Mouse (Mus musculus) lung, embryonic 16.5 days (tissue): ENCODE measurements around the gene Phospho1. TPM values are rescaled to one million over a fixed set of nuclear protein-coding genes. Genes with fewer than 3 reads are reported as not detected.

Experiments
- ATAC-seq: fragments of 200-750 bp; cut with Nextera tagmentation; 2 replicates; pipeline ENCODE4 v1.8.0; 2017; ENCODE audit warnings: low read depth, mild to moderate bottlenecking, moderate library complexity
- H3K27ac ChIP-seq: fragments of 300-500 bp; sonication (generic); 2 replicates; pipeline ENCODE4 v1.5.1; 2014; ENCODE audit warnings: mild to moderate bottlenecking, control low read depth, low read length
- H3K27me3 ChIP-seq: fragments of 300-500 bp; sonication (generic); 2 replicates; pipeline ENCODE4 v1.6.1; 2014; ENCODE audit warnings: low read depth, low read length, mixed read lengths; ENCODE audit not compliant: control insufficient read depth, insufficient read depth
- H3K36me3 ChIP-seq: fragments of 300-500 bp; sonication (generic); 2 replicates; pipeline ENCODE4 v1.6.1; 2014; ENCODE audit warnings: low read length; ENCODE audit not compliant: control insufficient read depth, insufficient read depth
- H3K4me1 ChIP-seq: fragments of 300-500 bp; sonication (generic); replicated peaks from 2 replicates; pipeline ENCODE4 v1.6.1; 2014; ENCODE audit warnings: low read length, mixed read lengths; ENCODE audit not compliant: control insufficient read depth, insufficient read depth
- H3K4me2 ChIP-seq: fragments of 300-500 bp; sonication (generic); 2 replicates; pipeline ENCODE4 v1.6.1; 2014; ENCODE audit warnings: low read depth, low read length, control low read depth
- H3K4me3 ChIP-seq: fragments of 300-500 bp; sonication (generic); 2 replicates; pipeline ENCODE4 v1.5.1; 2014; ENCODE audit warnings: mild to moderate bottlenecking, low read length, control low read depth
- H3K9ac ChIP-seq: fragments of 300-500 bp; sonication (generic); 2 replicates; pipeline ENCODE4 v1.6.1; 2014; ENCODE audit warnings: low read length, control low read depth
- H3K9me3 ChIP-seq: fragments of 300-500 bp; sonication (generic); 2 replicates; pipeline ENCODE4 v1.6.1; 2016; ENCODE audit warnings: low read length; ENCODE audit not compliant: control insufficient read depth
- WGBS: fragments of 180-500 bp; shearing (Covaris S2); extraction: QIAGEN DNeasy Blood & Tissue Kit; methylation state at CpG from one replicate; pipeline ENCODE4 v1.1.7; 2014; 5-methylcytosine and 5-hydroxymethylcytosine counted together
- polyA plus RNA-seq: library from polyadenylated mRNA; unstranded; fragments of >200 nt; fragmentation: Nextera tagmentation; extraction: Ambion mirVana; gene quantifications from 2 replicates; pipeline ENCODE4 v1.2.1, GENCODE M21; 2015

Gene Phospho1
- polyA plus RNA-seq, 1 experiment from 2014 or later = 1.7 TPM

DNA sequence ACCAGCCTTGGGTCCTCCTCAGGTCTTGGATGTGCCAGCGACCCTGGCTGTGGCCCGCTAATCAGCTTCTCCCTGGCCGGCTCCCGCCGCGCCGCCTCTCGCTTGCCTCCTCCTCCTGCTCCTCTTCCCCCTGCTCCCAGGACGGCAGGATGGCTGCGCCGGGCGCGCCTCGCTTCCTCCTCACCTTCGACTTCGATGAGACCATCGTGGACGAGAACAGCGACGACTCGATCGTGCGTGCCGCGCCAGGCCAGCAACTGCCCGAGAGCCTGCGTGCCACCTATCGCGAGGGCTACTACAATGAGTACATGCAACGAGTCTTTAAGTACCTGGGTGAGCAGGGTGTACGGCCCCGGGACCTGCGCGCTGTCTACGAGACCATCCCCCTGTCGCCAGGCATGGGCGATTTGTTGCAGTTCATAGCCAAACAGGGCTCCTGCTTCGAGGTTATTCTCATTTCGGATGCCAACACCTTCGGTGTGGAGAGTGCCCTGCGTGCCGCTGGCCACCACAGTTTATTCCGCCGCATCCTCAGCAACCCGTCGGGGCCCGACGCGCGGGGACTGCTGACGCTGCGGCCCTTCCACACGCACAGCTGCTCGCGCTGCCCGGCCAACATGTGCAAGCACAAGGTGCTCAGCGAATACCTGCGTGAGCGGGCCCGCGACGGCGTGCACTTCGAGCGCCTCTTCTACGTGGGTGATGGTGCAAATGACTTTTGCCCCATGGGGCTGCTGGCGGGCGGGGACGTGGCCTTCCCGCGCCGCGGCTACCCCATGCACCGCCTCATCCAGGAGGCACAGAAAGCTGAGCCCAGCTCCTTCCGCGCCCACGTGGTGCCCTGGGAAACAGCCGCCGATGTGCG, 6.3 kb downstream of the Phospho1 start:
- 3% methylated on average over 80 of the region's 80 CpGs for WGBS
- H3K4me1 ChIP-seq = peaks cover 32% of the 10 kb centered on the region
- ATAC-seq = no peak
- H3K27me3 ChIP-seq = peaks cover 75% of the 10 kb centered on the region
- H3K4me2 ChIP-seq = peak overlapping the region; percentile 46
- H3K9ac ChIP-seq = peak overlapping the region; percentile 40
- H3K4me3 ChIP-seq = peak overlapping the region; percentile 31
- no peaks in the 10 kb centered on the region for H3K36me3 ChIP-seq
- H3K9me3 ChIP-seq = no peaks in the 10 kb centered on the region
- no peak overlapping the region for H3K27ac ChIP-seq

DNA sequence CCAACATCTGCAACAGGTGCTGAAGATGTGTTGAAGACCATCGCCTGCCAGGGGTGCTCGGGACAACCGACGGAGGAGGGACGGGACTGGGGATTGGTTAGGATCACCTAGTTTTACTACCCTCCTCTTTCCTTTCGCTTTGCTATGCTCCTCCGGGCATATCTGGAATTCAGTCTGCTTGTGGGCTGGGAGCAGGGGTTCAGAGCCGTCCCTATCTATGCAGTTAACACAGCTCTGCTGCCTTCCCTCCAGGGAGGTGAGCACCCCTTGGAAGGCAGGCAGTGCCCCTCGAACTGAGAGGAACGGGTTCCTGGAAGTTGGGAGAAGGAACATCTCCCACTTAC, 6.9 kb downstream of the Phospho1 start:
- peaks cover 74% of the 10 kb centered on the region for H3K27me3 ChIP-seq
- peak overlapping the region; percentile 40 for H3K9ac ChIP-seq
- peak overlapping the region; percentile 46 for H3K4me2 ChIP-seq
- peak overlapping the region; percentile 31 for H3K4me3 ChIP-seq
- H3K27ac ChIP-seq = no peak overlapping the region
- H3K9me3 ChIP-seq = no peaks in the 10 kb centered on the region
- WGBS = 2% methylated on average over 10 of the region's 10 CpGs
- no peak for ATAC-seq
- H3K36me3 ChIP-seq = no peaks in the 10 kb centered on the region
- peaks cover 37% of the 10 kb centered on the region for H3K4me1 ChIP-seq

DNA sequence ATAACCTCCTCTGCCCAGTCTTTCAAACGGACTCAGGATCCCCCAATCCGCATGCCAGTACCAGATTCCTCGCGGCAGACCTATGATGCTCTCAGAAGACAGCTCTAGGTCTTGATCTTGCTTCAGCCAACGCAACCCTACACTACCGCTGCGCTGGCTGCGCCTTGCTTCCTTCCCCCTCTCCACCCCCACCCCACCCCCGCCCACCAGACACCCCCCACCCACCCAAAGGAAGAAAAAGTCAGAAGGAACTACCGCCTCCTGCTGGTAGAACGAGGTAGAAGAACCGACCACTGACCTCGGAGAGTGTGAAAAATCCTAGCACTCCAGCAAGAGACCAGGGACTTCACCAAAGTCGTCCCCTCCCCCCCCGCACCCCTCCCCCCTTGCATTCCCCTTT, 7.3 kb downstream of the Phospho1 start:
- Histone ChIP-seq H3K4me2 (peak overlapping the region; percentile 46; the same call in 1 of the 2 replicates), H3K4me1 (peaks cover 41% of the 10 kb centered on the region), H3K9ac (no peak overlapping the region), H3K9me3 (no peaks in the 10 kb centered on the region), H3K27me3 (peaks cover 70% of the 10 kb centered on the region), H3K27ac (no peak overlapping the region), H3K4me3 (peak overlapping the region; percentile 31), H3K36me3 (no peaks in the 10 kb centered on the region)
- WGBS = 3% methylated on average over 13 of the region's 15 CpGs
- ATAC-seq = no peak

DNA sequence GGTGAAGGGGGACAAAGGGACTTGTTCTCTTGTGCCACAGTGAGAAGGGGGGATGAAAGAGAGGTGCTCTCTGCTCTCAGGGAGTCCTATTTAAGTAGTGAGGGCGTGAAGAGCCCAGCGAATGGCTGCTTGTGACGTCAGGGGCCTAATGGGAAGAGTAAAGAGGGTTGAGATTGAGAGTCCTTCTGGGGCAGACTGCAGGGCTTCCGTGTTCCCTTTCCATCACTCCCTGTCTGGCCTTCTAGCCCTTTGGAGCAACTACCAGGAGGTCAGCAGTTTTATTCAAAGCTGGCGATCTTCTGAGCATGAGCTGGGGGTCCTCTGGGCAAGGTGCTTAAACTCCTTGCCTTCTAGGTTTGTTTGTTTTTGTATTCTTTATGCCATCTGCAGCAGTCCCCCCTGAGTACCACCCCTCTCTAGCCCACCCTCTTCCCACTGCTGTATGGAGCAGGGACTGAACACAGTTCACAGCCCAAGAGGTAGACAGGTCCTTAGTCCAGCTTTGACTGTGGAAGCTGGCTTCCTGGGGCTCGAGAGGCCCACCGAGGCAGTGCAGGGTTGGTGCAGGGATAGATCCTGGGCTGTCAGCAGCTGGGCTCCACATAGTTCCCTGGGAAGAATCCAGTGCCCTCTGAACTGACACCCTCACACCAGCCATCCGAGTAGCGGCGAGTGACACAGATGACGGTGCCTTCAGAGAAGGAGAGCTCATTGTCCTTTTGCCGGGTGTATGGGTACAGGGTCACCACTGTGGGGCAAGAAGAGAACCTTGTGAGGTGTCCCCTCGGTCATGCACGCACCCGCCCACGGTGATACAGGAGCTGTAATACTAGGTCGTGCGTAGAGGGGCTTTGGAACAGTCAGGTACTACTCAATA, 8.1 kb downstream of the Phospho1 start:
- H3K4me1 ChIP-seq = peaks cover 49% of the 10 kb centered on the region
- no peak for ATAC-seq
- peaks cover 64% of the 10 kb centered on the region for H3K27me3 ChIP-seq
- no peaks in the 10 kb centered on the region for H3K36me3 ChIP-seq
- H3K9ac ChIP-seq = no peak overlapping the region
- H3K4me3 ChIP-seq = no peak overlapping the region
- 53% methylated on average over 18 of the region's 18 CpGs for WGBS
- no peak overlapping the region for H3K27ac ChIP-seq
- H3K9me3 ChIP-seq = no peaks in the 10 kb centered on the region
- no peak overlapping the region for H3K4me2 ChIP-seq

DNA sequence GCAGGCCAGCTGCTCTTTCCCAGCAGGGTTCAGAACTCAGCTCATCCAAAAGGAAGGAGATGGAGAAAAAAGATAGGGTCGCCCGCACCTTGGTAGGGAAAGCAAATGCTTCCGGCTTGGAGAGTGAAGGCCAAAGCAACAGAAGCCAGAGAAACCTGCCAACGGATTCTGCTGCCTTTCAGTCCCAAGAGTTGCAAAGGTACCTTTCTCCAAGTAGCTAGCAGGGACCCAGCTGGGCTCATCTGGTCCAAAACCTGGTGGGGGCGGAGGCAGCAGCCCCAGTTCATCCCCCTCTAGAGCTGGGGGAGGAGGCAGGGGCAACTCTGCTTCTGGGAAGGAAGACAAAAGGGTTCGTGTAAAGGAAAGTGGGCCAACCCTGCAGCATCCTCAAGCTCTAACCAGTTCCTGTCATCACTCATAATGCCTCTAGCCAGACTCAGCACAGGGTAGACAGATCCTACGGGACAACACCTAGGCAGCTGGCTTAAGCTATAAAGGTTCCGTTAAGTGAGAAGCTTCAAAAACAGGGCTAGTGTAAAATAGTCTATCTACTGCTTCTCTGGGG, 8.8 kb downstream of the Phospho1 start:
- no peak overlapping the region for H3K9ac ChIP-seq
- no peaks in the 10 kb centered on the region for H3K36me3 ChIP-seq
- H3K27ac ChIP-seq = no peak overlapping the region
- no peaks in the 10 kb centered on the region for H3K9me3 ChIP-seq
- ATAC-seq = no peak
- H3K4me2 ChIP-seq = no peak overlapping the region; the same call in 1 of the 2 replicates
- WGBS = 29% methylated on average over 8 of the region's 8 CpGs
- peaks cover 52% of the 10 kb centered on the region for H3K4me1 ChIP-seq
- no peak overlapping the region for H3K4me3 ChIP-seq
- peaks cover 64% of the 10 kb centered on the region for H3K27me3 ChIP-seq

DNA sequence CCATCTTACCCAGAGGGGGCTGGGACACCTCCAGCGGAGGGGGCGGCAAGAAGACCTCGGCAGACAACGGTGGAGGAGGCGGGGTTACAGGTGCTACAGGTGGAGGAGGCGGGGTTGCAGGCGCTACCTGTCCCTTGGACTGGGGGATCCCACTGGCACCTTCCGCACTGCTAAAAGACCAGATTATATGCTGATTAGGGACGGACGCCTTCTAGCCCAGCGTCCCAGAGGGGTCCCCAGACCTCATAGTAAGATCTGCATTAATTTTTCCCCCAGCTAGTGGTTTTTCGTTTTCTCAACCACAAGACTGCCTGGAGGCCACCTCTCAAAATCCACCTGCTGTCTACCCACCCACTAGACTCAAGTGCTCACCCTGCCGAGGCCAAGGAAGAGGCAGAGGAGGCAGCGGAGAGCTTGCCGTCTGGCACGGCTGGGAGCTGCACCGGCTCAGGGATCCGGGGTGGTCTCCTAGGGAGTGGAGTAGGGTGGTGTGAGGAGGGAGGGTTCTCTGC, 9.4 kb downstream of the Phospho1 start:
- ATAC-seq = peak; percentile 9
- Histone ChIP-seq H3K4me3 (no peak overlapping the region), H3K9ac (0 out of 2 replicates have a peak overlapping the region, but pooled peaks have one; percentile 29), H3K9me3 (no peaks in the 10 kb centered on the region), H3K4me1 (peaks cover 54% of the 10 kb centered on the region), H3K36me3 (no peaks in the 10 kb centered on the region), H3K27ac (peak overlapping the region; percentile 32; the same call in 1 of the 2 replicates), H3K4me2 (peak overlapping the region; percentile 40), H3K27me3 (peaks cover 58% of the 10 kb centered on the region)
- 11% methylated on average over 18 of the region's 18 CpGs for WGBS

DNA sequence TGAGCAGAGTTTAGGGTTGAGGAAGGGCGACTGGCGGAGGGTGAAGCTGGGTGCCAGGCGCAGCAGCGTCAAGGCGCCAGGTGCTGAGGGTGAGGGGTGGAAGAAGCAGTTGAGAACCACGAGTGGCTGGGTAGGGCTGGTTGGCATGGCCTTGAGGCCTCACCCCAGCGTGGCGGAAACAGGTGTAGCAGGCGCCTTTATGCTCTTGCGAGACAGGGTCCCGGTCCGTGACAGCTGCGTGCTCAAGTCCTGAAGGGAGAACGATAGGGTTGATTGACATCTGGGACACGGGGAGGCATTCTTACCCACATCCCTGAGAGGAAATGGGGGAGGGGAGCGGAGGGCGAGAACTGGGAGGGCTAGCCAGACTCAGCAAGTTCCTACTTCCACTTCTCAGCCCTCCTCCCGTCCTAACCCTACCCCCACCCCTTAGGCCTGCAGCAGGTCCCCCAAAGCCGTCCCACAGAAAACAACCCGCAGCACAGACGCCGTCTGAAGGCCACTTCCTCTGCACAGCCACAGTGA, 9.9 kb downstream of the Phospho1 start:
- H3K9me3 ChIP-seq = no peaks in the 10 kb centered on the region
- 0 out of 2 replicates have a peak overlapping the region, but pooled peaks have one; percentile 29 for H3K9ac ChIP-seq
- no peaks in the 10 kb centered on the region for H3K36me3 ChIP-seq
- ATAC-seq = peak; percentile 30
- H3K27ac ChIP-seq = peak overlapping the region; percentile 32; the same call in 1 of the 2 replicates
- H3K27me3 ChIP-seq = peaks cover 53% of the 10 kb centered on the region
- H3K4me2 ChIP-seq = peak overlapping the region; percentile 40
- 0 out of 2 replicates have a peak overlapping the region, but pooled peaks have one; percentile 2 for H3K4me3 ChIP-seq
- H3K4me1 ChIP-seq = peaks cover 54% of the 10 kb centered on the region
- WGBS = 8% methylated on average over 22 of the region's 22 CpGs

DNA sequence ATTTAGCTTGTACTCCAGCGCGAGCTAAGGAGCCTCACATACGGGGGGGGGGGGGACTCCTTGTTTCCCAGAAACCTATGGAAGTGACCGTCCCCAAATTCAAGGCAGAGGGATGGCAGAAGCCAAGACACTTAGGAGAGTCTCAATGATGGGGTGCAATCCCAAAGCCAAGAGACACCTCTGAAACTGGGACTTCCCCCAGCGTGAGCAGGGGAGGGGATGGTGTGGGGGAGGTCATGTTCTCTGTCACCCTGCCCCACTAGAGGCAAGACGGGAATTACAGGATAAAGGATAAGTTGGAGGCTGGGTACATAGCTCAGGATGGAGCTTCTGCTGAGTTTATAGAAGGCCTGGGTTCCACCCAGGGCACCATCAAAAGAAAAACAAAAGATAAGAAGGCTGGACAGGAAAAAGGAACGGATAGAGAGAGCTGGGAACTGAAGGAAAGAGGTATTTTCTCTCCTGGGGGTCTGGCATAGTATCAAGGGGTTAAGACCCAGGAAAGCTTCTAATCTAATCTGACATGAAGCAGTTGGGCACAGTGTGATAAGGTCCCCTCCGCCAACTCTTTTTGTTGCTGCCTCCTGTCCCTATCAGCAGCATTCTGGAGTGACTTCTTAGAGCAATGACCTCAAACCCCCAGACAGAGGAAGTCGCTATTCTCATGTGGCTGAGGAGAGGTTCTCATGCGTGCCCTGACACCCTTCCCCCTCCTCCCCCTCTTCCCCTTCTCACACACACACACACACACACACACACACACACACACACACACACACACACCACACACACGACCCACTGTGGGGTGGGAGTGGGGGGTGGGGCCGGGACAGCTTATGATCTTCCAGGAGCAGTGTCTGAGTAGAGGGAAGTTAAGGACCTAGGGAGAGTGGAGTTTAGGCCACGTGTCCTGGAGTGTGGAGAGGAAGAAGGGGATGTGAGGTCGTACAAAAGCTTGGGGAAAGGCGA, 10.7 kb downstream of the Phospho1 start:
- Histone ChIP-seq H3K4me3 (no peak overlapping the region), H3K27me3 (peaks cover 45% of the 10 kb centered on the region), H3K9ac (0 out of 2 replicates have a peak overlapping the region, but pooled peaks have one; percentile 29), H3K4me1 (peaks cover 53% of the 10 kb centered on the region), H3K36me3 (no peaks in the 10 kb centered on the region), H3K9me3 (no peaks in the 10 kb centered on the region), H3K27ac (peak overlapping the region; percentile 18), H3K4me2 (peak overlapping the region; percentile 40)
- ATAC-seq = no peak
- WGBS = 13% methylated on average over 15 of the region's 15 CpGs
